Mouse (Mus musculus) layer of hippocampus, adult 8-10 months (tissue): Measurements from ENCODE around the gene Acad11. TPM values are rescaled to one million over a fixed set of nuclear protein-coding genes. Genes with fewer than 3 reads are reported as not detected.

Source experiments
- DNase-seq, 2 experiments: peaks; one replicate each; pipeline ENCODE4 v3.0.0; 2022; ENCODE audit warnings: low spot score in 2 of 2
- total RNA-seq, 4 experiments: library from RNA; stranded (reverse); gene quantifications; 2 replicates each; pipeline ENCODE4 v1.2.4; 2022

The Acad11 gene
- total RNA-seq: 10 to 100 TPM; 22.8 to 25.0 (median 22.9) TPM

- DNase-seq: peak; percentile 76 to 89
These were observed at the start of gene Acad11 for GRCm38 (mm10) chr9:104063244-104063961. Gene Acad11 (plus strand): TSS chr9:104063377.

- no peak for DNase-seq
These were observed 48.7 kb upstream of the Acad11 start for GRCm38 (mm10) chr9:104014526-104014925.

DNA sequence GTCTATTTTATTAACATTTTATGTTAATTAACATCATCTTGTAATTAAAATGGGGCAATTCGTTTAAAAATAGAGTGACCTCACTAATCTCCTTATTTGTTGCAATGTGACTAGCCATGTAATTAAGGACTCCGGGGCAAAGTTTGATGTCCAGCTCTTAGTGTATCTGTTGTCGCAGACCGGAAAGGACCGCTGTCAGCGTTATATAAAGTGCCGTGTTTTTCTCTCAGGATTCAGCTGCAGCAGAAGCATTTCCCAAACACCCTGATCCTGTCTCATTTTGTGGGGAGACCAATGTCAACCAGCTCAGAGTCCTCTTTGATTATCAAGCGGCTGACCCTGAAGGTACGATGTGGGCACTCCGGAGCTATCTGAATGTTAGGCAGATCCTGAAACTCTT, 42.2 kb upstream of the Acad11 start:
- no peak for DNase-seq

GRCm38 (mm10) chr9:104027186-104027585, 36.0 kb upstream of the Acad11 start:
- DNase-seq: no peak

- no peak for DNase-seq
These were observed 33.3 kb upstream of the Acad11 start for GRCm38 (mm10) chr9:104029861-104030260.

DNA sequence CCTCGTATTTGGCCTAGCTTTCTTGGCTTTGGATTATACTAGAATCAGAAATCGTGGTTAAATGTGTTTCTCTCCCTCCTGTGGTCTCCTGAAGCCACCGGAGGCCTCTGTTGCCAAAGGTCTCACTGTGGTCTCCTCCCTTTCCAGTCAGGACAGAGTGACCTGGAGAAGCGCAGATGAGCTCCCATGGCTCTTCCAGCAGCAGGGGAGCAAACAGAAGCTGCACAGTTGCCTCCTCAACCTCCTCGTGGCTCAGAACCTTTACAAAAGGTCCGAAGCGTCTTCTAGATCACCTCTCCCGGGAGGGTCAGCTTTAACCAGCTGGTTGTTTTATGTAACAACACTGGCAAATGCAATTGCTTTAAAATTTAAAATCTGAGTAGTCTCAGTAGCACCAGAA, 28.9 kb upstream of the Acad11 start:
- DNase-seq: no peak

GRCm38 (mm10) chr9:104034718-104035117, 28.5 kb upstream of the Acad11 start:
- DNase-seq: no peak

DNA sequence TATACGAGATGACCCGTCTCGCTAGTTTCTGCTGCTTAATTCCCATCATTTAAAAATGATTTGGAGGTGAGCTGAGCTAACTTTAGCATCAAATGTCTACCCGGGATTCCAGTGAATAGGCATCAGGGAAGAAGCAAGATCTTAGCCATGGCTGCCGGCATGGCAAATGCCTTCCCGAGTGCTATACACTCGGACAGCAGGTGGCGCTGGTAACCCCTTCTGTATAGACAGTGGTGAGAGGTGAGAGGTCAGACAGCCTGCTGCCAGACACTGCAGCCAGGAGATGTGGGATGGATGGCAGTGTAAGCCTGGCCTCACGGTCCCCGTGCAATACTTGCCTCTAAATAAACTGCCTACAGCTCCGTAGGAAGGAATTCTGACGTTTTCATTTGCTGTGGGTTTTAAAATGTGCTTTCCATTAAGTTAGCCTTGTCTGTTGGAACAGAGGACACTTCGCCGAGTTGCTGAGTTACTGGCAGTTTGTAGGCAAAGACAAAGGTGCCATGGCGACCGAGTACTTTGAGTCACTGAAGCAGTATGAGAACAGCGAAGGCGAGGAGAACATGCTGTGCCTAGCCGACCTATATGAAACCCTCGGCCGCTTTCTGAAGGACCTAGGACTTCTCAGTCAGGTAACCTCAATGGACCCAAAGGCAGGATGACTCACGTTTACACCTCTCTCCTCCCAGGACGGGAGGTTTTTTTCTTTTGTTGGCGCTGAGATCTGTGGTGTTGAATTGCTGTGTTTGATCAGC, 27.7 kb upstream of the Acad11 start:
- DNase-seq: peak; percentile 40 to 70

GRCm38 (mm10) chr9:104038266-104038665, 24.9 kb upstream of the Acad11 start:
- DNase-seq: no peak

DNA sequence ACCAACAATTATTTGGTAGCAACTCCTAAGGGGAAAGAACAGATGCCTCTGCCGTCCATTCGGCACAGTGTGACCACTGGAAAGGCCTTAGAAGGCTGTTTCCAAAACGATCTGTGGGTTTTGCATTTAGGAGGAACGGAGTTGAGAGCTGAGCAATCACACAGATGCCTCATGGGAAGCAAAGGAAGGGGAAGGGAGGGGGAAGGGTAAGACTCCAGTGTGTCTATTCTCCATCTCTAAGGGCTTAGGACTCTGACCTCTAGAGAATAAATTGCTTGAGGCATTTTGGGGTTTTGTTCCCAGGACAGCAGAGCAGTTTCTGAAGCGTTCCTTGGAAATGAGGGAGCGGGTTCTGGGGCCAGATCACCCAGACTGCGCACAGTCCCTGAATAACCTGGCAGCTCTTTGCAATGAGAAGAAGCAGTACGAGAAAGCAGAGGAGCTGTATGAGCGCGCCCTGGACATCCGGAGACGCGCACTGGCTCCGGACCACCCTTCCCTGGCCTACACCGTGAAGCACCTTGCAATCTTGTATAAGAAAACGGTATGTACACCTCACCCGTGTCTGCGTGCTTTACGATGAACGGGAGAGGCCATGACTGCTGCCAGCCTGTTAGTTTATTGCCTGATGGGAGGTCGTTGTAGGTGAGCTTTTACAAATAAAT, 24.0 kb upstream of the Acad11 start:
- no peak for DNase-seq

- DNase-seq: no peak
These were observed 23.4 kb upstream of the Acad11 start for GRCm38 (mm10) chr9:104039742-104040141.

GRCm38 (mm10) chr9:104040362-104040761, 22.8 kb upstream of the Acad11 start, which contains the start of gene Gm28305:
Gene Gm28305 (plus strand): TSS chr9:104040662.
- DNase-seq: no peak

GRCm38 (mm10) chr9:104043676-104044075, 19.5 kb upstream of the Acad11 start:
- no peak for DNase-seq

DNA sequence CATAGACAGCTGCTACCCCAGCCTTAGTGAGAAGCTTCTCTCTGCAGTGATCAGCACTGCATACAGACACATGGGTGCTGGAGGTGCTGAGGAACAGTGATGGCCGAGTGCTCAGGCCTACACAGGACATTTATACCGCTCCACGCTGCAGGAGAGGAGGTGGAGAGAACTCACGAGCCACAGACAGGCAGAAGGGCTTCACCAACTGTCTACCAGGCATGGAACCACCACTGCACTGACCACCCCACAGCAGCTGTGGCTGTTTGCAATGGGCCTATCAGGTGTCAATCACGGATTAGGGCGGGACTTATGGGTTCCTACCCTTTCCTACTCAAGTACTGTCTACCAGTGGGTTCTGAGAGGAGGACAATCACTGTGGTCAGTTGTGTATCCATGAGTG, 12.1 kb upstream of the Acad11 start:
- DNase-seq: no peak

DNA sequence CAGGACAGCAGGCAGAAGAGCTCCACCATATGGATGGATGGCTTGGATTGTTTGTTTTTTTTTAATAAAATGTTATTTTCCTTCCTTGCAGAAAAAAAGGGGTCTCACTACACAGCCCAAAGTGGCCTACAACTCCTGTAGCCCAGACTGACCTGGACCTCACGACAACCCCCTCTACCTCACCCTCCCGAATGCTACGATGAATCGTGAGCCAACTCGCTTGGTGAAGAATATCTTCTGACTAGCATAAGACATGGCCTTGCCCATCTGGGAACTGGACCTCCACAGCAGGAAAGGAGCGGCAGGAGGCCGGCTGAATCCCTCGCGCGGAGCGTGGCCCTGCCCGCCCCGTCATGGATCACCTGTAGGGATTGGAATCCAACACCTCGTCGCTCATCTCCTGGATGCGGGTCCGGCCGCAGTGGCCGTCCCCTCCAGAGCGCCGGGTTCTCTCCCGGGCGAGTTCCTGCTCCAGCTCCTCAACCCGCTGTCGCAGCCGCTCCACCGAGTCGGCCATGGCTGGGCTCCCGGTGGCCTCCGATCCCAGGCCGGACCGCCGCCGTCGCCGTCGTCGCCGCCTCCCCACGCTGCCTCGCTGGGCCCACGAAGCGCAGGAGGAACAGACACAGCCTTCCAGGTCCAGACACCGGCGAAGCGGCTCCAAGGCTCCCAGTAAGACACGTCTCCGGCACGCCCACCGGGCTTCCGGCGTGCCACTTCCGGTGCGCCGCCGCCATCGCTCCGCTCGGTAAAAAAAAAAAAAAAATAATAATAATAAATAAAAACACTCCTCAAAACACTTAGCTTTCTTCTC, 540 bp upstream of the Acad11 start, which contains the start of gene Uba5:
Gene Uba5, minus strand, starts transcription at position 705 of the 814 bp plus-strand sequence.
- DNase-seq: peak in 1 of 2 experiments; percentile 41

- DNase-seq: no peak
These were observed 1.4 kb downstream of the Acad11 start for GRCm38 (mm10) chr9:104064571-104064970.

- DNase-seq: no peak
These were observed 7.1 kb downstream of the Acad11 start for GRCm38 (mm10) chr9:104070241-104070640.

- no peak for DNase-seq
These were observed 7.9 kb downstream of the Acad11 start for GRCm38 (mm10) chr9:104070863-104071604.

DNA sequence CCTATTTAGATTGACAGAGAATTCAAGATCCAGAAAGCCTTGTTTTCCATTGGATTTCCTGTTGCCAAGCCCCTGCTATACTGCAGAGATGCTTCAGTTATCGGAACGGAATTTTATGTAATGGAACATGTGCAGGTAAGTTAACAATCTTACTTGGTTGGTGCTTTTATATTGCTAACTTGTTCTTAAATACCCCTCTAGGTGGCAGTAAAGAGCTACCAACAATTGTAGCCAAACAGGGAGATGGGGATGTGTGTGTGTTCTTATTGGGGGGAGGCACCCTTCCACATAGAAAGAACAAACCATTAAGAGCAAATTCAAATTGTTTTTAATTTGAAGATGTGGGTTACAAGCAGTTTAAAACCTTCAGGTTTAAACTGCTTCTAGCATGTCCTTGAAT, 12.6 kb downstream of the Acad11 start:
- DNase-seq: no peak

DNA sequence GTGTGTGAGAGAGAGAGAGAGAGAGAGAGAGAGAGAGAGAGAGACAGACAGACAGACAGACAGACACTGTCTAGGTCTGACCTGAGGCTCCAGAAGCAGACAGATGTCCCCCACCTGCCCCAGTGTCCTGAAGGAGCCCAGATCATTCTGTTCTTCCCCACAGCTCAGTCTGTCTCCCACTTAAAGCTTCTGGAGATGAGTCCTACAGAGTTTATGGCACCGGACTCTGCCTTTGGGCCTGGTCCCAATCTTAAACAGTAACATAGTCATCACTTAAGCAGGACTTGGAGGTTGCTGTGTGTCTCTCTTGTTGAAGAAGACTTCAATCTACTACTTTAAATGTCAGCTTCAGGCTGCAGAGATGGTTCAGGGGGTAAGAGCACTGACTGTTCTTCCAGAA, 15.6 kb downstream of the Acad11 start:
- no peak for DNase-seq
